Mouse (Mus musculus) testis, postnatal 10 days (tissue): Measurements from ENCODE around the gene Sh3bp5.
A peak's percentile ranks its signal among the peaks of the same experiment; 100 is the strongest.

Experiments used
- DNase-seq: peaks from one replicate; pipeline ENCODE4 v3.0.0; 2021; ENCODE audit warnings: low spot score

The Sh3bp5 gene

DNA sequence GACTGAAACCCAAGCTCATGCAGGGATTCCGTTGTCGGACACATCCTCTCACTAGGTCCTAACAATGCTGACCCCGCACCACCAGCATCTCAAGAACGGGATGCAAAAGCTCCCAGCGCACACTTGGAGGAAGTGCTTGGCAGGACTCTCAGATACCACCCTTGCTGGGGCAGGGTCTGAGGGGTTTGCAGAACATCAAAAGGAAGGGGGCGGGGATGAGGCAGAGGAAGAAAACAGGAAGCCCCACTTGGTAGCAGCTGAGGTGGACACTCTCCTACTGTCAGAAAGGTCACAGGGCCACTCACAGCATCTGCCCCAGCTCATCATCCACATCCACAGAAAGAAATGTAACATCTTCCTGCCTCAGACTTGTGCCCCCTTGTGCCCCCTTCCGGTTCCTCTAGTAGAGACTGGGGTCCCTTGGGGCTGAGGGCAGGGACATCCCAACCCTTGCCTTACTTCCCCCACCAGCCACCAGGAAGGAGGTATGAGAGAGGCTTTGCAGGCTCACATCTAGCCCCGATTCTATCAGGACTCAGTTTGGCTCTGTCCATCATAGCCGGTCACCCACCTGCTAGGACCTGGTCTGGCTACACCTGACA, 25.7 kb downstream of the Sh3bp5 start:
- DNase-seq: no peak

DNA sequence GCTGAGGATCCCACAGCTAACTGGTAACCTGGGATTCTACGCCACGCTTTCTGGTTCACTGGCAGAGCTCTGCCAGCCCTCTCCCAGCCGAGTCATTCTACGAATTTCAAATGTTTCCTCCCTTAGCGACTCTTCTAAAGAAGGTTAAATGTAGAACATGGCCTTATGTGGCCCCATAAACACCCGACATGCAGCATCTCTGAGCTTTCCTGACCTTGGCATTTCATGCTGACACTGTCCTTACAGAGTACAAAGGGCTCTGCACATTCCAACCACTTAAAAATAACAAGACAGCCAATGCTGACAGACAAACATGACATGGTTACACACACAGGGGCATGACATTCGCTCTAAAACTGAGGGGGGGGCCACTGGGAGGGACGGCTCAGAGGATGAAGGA, 27.2 kb downstream of the Sh3bp5 start:
- DNase-seq: no peak

DNA sequence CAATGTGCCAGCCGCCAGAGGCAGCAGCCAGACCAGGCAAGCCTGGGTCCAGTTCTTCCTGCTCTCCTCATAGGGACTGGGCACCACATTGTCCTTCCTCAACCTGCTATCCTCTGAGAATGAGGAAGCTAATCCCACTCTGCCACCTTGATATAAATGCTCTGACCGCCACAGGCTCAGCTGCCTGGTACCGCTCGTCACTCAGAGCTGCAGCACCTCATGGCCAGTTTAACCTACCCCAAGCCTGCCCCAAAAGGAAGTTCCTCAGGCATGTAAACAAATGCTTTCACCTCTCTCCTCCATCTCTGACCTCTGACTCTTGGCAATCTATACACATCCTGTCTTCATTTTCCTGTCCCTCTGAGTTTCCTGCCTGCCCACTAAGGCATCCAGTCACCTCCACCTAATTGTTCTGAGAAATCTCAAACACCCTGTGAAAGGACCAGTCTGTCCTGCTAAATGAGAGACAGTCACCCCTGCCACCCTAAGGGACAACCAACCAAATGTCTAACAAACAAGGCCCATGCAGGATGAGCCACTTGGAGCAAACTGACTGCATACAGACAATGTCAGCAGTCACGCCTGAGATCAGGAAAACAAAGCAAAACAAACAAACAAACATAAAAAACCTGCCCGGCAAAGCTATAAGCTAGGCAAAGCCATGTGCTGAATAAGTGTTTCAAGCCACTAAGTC, 27.8 kb downstream of the Sh3bp5 start:
- DNase-seq: no peak

DNA sequence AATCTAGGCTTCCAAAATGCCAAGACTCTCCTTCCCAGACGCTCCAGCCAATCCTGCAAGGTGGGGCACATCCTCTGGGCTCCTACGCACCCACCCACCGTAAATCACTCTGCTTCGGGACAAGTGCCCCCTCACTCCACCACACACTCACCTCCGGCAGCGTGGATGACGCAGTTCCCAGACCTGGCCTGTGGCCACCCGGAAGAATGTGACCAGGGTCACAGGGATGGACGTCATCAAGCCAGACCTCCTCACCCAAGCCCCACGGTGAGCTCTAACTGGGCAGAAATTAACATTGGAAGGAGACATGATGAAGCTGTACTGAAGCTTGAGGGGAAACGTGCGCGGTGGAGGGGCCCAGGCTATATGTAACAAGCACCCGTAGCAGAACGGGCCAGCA, 28.7 kb downstream of the Sh3bp5 start:
- DNase-seq: no peak

DNA sequence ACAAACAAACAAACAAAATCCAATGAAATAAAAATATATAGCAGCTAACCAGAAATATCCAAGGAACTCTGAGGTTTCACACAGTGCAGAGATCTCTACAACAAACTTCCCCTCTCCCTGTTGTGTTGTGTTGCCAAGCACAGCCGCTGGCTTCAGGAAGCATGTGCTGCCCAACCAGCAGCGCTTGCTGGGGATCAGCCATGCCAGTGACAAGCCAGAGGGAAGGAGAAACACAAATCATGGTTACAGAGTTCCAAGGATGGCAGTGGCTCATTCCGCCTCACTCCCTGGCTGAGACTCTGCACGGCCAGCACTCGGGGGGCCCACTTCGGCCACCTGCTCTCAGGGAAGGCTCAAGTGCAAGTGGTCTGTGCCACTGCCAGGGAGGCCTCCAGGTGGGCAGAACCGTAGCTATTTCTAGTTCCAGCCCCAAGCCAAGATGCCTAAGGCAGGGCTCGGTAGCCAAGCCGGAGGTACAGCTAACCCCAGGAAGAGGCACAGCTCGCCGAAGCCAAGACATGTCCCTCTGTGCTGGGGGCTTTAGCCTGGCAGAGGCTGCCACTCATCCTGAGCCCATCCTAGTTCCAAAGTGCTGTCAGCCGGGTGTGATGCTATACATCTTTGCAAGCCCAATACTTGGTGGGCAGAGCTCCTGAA, 29.6 kb downstream of the Sh3bp5 start:
- no peak for DNase-seq

DNA sequence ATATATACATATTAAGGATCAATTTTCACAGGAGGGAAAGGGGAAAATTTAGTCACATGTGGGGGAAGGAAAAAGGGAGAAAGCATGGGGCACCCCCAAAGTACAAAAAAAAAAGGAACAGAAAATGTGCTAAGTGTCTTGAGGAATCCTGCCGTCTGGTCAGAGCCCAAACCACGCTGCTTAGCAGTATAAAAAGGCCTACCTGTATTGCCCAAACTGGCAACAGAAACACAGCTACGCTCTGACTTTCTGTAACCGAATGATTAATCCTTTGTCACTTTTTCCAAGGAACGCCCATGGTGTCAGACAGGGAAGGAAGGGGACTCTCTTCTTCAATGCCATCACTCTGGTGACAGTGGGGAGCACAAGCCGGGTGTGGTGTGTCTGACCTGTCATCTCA, 30.2 kb downstream of the Sh3bp5 start:
- no peak for DNase-seq

DNA sequence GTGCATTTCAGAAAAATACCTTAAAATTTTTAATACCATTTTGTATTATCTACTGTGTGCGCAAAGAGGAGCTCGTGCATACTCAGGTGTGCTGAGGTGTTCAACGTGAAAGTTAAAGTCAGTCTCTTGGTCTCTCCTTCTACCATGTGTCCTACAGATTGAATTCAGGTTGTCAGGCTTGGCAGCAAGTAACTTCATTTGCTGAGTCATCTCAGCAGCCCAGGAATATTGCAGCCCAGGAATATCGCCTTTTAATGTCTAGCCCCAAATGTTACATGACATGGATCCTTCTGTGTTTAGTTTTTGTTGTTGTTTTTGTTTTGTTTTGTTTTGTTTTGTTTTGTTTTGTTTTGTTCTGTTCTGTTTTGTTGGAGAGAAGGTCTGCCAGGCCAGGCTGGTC, 31.2 kb downstream of the Sh3bp5 start:
- no peak for DNase-seq

DNA sequence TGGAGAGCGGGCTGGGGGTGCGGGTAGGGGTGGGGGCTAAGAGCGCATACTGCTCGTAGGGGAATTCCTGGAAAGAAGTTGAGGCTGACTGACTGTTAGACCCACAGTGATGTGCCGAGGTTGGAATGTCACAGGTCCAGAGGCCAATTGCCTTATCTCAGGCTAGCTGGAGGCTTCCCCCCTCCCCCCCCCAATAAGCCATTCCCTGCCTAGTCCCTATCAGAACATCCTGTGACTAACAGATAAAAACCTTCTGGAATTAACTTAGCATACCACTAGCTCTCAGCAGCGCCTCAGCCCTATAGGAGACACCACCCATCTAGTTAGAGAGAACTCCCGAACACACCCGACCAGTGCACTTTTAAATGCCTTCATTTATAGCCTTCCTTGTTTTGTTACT, 31.9 kb downstream of the Sh3bp5 start:
- no peak for DNase-seq

DNA sequence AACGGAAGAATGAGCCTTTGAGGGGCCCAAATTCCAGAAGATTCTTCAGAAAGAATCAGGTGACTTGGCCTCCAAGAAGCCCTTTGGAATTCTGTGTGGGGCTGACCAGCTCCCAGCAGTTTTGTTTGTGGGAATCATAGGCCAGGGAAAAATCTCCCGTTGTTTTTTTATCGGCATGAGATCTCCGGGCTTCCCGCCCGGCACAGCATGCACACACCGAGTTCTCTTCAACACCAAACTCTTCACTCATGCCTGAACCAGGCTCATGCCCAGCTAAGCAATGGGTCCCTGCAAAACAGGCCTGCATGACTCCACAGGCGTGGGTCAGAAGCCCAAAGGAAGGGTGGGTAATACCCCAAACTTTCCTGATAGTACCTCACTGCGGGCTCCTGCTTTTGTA, 32.3 kb downstream of the Sh3bp5 start:
- DNase-seq: no peak

DNA sequence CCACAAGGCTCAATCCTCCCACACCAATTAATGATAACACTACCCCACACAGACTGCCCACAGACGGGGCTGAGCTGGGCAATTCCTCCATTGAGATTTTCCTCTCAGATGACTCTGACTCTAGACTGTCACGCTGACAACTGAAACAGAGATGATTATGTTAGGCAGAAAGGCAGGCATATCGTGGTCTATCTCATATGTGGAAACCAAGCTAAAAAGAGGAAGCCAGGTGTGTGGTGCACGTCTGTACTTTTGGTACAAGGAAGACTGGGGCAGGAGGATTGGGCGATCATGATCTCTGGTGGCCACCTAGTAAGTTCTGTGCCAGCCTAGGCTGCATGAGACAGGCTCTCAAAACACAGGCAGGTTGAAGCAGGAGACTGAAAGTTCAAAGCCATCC, 33.2 kb downstream of the Sh3bp5 start:
- no peak for DNase-seq

DNA sequence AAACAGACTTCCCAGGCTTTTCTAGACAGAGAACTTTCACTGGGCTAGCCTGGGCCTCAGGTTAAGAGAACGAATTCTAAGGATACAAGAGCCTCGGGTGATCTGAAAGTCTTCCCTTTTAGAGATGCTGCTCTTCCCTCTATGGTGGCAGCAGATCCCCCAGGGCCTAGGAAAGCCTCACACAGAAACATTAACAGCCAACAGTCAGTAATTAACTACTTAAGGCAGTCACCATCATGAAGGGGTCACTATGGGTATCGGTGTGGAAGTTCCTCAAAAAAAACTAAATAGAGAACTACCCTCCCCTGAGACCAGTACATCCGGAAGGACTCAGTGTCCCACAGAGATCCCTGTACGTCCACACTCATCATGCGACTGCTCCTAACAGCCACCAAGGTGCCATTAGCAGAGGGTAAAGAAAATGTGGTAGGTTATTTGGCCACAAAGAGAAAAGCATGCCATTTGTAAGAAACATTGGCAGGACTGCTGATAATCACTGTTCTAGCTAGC, 33.9 kb downstream of the Sh3bp5 start:
- no peak for DNase-seq

DNA sequence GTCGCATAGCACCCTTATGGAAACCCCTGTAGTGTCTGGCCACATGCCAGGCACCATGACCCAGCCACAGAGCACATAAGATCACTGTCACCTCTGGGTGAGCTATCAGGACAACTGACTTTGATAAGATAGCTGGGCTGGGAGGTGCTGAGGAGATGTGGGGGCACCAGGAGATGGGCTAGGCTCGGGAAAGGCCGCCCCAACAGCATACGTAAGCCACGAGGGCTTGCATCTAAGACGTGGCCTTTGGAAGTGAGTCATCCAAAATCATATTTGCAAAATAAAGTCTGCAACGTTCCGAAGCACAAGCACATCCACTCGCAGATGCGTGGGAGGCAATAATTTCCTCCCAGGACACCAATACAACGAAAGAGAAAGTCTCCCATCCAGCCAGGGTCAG, 35.0 kb downstream of the Sh3bp5 start:
- no peak for DNase-seq

DNA sequence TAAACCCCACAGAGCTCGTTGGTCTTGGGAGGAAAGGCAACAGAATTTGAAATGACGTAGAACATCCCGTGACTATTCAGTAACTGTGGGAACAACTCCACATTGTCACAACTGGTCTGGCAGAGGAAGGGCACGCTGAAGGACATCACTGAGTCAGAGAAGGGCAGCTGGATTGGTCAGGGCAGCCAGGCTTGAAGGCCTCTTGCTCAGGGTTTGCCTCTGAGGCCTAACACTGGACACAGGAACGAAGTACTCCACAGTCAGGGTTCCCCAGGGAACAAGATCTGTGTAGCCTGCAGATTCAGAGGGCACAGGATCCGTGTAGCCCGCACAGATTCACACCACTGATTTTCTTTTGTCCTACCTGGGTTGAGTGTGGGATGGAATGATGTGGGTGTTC, 35.6 kb downstream of the Sh3bp5 start:
- DNase-seq: no peak

DNA sequence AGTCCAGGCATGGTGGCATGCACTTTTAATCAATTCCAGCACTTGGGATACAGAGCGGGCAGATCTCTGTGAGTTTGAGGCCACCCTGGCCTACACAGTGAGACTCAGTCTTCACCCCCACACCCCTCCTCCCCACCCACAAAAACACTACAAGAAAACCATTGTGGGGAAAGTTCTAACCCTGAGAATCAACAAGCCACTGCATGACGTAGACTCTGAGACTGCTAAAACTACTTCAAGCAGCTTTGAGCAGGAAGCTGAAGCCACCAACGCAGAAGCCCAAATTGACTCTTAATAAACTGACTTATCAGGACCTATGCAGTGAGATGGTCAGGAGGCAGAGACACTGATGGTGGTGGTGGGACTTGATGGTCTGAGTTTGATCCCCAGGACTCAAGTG, 36.6 kb downstream of the Sh3bp5 start:
- no peak for DNase-seq

DNA sequence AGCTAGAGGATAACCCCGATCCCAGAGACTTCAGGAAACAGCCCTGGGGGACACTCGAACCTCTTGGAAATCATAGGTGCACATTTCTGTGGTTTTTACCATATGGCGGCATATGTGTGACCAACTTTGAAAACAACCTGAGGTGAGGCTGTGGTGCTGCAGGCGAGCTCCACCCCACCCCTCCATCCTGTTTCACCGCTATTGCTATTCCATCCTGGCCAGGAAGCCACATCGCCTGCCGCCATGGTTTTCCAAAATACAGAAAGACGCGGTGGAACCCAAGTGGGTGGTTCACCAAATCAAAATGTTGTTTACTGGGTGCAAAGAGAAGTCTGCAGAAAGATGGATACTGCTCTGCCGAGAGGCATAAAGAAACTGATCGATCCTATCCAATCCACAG, 37.1 kb downstream of the Sh3bp5 start:
- no peak for DNase-seq

DNA sequence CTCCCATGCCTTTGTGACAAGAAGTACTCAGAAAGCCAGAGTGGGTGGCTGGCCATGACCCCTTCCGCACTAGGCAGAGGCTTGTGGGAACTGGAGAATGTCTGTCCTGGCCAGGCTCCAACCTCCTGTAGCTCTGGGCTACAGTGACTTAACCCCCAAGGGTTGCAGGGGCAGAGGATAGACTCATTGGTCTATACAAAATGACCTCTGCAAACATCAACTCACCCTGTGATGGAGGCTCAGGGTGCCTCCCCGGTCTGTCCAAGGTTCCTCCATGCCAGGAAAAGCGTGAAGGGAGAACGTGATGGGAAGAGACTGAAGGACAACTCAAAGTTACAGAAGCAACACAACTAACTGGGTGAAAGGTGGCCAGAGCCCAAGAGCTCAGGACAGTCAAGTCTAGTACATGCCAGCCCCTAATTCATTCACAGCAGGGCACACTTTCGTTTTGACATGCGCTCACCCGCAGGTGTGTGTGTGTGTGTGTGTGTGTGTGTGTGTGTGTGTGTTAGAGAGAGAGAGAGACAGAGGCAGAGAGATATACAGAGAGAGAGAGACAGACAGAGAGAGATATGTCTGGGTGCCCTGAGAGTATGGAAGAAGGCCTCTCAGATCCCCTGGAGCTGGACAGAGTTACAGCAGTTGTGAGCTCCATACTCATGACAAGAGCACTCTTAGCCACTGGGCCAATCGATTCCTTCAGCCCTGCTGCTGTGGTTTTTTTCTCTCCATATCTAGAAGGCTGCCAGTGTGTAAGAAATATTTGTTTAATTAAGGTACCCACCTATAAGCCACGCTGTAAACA, 37.9 kb downstream of the Sh3bp5 start:
- DNase-seq: no peak

DNA sequence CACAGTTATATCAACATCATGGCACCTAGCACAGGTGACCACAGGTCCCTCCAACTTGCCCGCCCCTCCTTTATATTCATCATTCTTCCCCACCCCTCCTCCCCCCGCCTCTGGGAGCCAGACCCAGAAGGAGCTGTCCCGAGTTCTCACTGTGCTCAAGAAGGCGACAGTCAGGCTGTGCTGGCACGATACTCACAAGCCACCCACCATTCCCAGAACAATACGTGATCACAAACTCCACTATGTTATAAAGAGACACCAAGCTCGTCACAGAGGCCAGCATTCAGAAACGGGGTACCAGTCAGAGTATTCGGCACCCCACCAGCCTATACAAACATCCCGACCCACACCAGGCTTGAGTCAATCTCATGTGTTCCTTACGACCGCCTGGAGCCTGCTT, 38.5 kb downstream of the Sh3bp5 start:
- DNase-seq: no peak

DNA sequence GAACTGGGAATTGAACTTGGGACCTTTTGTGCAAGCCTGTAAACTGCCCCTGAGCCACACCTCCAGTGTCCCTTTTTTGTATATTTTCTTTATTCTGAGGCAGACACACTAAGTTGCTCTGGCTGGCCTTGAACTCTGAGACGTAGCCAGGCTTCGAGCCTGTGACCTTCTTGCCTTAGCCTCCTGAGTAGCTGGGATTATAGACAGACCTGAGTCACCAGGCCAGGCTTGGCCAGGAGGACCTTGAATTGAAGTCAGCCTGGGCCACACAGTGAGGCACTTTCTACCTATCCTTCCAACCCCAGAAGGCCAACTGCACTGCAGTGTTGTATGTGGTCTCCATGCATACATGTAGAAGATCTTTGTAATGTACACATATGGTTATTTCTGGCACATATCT, 39.5 kb downstream of the Sh3bp5 start:
- DNase-seq: no peak

DNA sequence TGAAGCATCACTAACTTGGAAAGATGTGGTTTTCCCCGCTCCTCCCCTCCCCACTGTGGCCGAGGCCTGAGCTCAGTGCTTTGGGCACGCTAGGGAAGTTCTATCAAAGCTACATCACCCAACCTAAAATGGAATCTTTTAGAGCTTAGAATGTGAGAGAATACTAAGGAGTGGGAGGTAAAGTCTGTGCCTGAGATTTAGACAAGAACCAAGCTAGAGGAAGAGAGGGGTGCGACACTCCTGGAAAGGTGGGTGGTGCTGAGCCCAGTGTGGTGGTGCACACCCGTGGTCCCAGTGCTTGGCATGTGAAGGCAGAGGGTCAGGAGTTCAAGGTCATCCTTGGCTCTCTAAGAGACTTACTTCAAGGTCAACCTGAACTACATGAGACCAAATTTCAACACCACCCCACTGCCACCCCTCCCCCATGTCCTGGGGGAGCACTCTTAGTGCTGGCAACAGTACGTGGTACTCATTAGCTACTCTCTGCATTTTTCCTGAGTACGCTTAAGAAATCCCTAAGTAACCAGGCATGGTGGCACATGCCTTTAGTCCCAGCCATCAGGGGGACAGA, 40.2 kb downstream of the Sh3bp5 start:
- peak; percentile 74 for DNase-seq

DNA sequence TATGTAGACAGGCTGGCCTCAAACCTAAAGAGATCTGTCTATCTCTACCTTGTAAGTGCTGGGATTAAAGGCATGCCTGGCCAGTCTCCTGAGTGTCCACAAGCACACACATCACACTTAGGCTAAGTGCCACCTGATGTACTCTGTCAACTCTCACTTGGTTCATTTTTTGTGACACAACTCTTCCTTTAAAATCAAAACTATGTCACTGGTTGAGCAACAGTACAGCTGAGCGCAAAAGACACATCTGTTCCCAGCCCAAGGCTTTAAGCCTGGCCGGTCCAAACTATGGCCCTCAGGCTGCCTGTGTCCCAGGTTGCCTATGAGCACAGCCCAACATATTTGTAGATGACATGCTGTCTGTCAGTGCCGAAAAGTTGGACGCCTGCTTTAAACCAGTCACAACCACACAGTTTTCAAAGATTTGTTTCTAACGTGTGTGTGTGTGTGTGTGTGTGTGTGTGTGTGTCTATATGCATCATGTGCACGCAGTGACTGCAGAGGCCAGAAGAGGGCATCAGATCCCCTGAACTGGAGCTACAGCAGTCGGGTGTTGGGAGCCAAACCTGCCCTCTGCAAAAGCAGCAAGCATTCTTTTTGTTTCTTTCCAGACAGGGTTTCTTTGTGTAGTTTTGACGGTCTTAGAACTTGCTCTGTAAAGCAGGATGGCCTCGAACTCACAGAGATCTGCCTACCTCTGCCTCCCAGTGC, 40.9 kb downstream of the Sh3bp5 start:
- DNase-seq: no peak

DNA sequence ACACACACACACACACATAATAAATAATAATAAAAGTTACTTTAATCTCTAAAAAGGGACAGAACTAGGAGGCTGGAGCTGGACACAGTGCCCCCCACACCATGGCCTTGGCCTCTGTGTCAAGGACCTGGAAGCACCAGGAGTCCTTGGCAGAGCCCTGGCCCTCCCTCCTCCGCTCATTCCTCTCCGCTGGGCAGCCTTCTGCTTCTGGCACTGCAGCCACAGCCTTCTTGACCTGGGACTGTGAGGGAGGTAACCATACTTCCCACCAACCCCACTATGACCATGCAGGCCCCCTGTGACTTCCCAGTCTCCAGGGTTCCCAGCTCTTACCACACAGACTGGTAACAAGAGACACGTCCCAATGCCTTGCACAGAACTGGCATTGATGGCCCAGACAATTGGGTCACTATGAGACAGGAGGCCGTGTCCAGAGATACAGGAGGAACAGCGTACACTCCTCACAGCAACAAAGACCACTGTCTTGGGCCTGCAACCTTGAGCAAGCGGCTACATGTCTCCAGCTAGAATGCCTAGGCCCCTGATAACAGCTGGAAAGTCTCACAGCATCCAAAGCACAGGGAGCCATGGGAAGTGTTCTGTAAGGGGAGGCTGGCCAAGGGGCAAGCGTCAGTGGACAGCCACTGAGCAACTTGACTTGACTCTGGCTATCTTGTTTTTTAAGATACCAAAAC, 41.8 kb downstream of the Sh3bp5 start:
- DNase-seq: peak; percentile 86
